In genomic region chr12:36678220-36678619, GRCm38 (mm10) we compare ENCODE assay signal across 18 mouse cellular contexts.
DNase-seq lines count a peak whose midpoint lies in the region; ATAC-seq and TF ChIP-seq lines count a peak whose summit lies in the region.
"Had no signal": no experiment of that assay in that cellular context is flagged by ENCODE, and none has a peak within 500 bp of the region (broad histone marks: within the 10 kb centered on the region; RNA-seq: fewer than 3 reads in every experiment).

No protein-coding gene starts in this region.

- H3K4me1 ChIP-seq in hindbrain, embryonic 14.5 days (replicated peaks; ENCODE audit: control insufficient read depth, insufficient read depth, low read length): no peaks in the 10 kb centered on the region
- H3K4me1 ChIP-seq in hindbrain, embryonic 10.5 days (replicated peaks): no peaks in the 10 kb centered on the region
- no peaks in the 10 kb centered on the region for H3K4me1 ChIP-seq in midbrain, postnatal 0 days (ENCODE audit: insufficient read depth, low read length)
- no peaks in the 10 kb centered on the region for H3K4me1 ChIP-seq in midbrain, embryonic 15.5 days
- H3K4me1 ChIP-seq: heart, embryonic 12.5 days; intestine, embryonic 15.5 days had no signal

- H3K9me3 ChIP-seq in hindbrain, embryonic 14.5 days (ENCODE audit: control insufficient read depth, low read length): no peaks in the 10 kb centered on the region
- no peaks in the 10 kb centered on the region for H3K9me3 ChIP-seq in hindbrain, embryonic 10.5 days
- no peaks in the 10 kb centered on the region for H3K9me3 ChIP-seq in midbrain, postnatal 0 days (ENCODE audit: low read length)
- no peaks in the 10 kb centered on the region for H3K9me3 ChIP-seq in midbrain, embryonic 15.5 days
- H3K9me3 ChIP-seq: heart, embryonic 12.5 days; intestine, embryonic 15.5 days had no signal

- no peak overlapping the region for H3K4me3 ChIP-seq in hindbrain, embryonic 14.5 days (replicated peaks; ENCODE audit: low read length)
- H3K4me3 ChIP-seq in hindbrain, embryonic 10.5 days: no peak overlapping the region
- no peak overlapping the region for H3K4me3 ChIP-seq in midbrain, postnatal 0 days (ENCODE audit: low read depth, low read length)
- no peak overlapping the region for H3K4me3 ChIP-seq in midbrain, embryonic 15.5 days
- H3K4me3 ChIP-seq: heart, adult 2 months; heart, embryonic 12.5 days; intestine, embryonic 15.5 days had no signal

- peak; percentile 27; the same call in 1 of the 2 replicates for ATAC-seq in hindbrain, embryonic 14.5 days (ENCODE audit: low FRiP score)
- 0 out of 2 replicates have a peak, but pooled peaks have one; percentile 54 for ATAC-seq in midbrain, postnatal 0 days (ENCODE audit: low FRiP score)
- no peak for ATAC-seq in midbrain, embryonic 15.5 days (replicated peaks)
- ATAC-seq: forebrain, embryonic 16.5 days; intestine, embryonic 15.5 days had no signal

- no peak overlapping the region for H3K4me2 ChIP-seq in hindbrain, embryonic 14.5 days (replicated peaks)
- no peak overlapping the region for H3K4me2 ChIP-seq in midbrain, postnatal 0 days (ENCODE audit: low read depth, low read length, poor library complexity, severe bottlenecking)
- no peak overlapping the region for H3K4me2 ChIP-seq in midbrain, embryonic 15.5 days
- H3K4me2 ChIP-seq: heart, embryonic 12.5 days; intestine, embryonic 15.5 days had no signal

- no peak for TF ChIP-seq CTCF in midbrain, postnatal 0 days (IDR thresholded peaks at IDR 0.05)

- no peak overlapping the region for H3K9ac ChIP-seq in hindbrain, embryonic 14.5 days
- no peak overlapping the region for H3K9ac ChIP-seq in midbrain, postnatal 0 days (replicated peaks; ENCODE audit: low read length, poor library complexity, severe bottlenecking)
- no peak overlapping the region for H3K9ac ChIP-seq in midbrain, embryonic 15.5 days
- H3K9ac ChIP-seq: heart, embryonic 12.5 days; intestine, embryonic 15.5 days had no signal

- 91% methylated on average over 4 of the region's 4 CpGs for WGBS in hindbrain, embryonic 14.5 days
- WGBS in hindbrain, embryonic 10.5 days: 89% methylated on average over 4 of the region's 4 CpGs
- WGBS in midbrain, postnatal 0 days: 92% methylated on average over 4 of the region's 4 CpGs
- 88% methylated on average over 4 of the region's 4 CpGs for WGBS in midbrain, embryonic 15.5 days

- peak; percentile 87 for DNase-seq in heart, adult 11 months
- no peak for DNase-seq in heart, adult 9 months (ENCODE audit: low spot score in 2 of 2)
- no peak for DNase-seq in hindbrain, embryonic 14.5 days (ENCODE audit: low spot score)
- DNase-seq in hindbrain, embryonic 10.5 days (ENCODE audit: low spot score): no peak
- DNase-seq in midbrain, postnatal 0 days (ENCODE audit: low spot score): no peak
- no peak for DNase-seq in adrenal gland, adult (ENCODE audit: inconsistent age in 2 of 2, low spot score in 1 of 2)
- DNase-seq: adrenal gland, adult 8-10 months; adrenal gland, postnatal 36 days; cerebellum, adult 2 months; cerebellum, postnatal 10 days; gastrocnemius, postnatal 10 days; heart, adult 2 months; heart, postnatal 36 days; kidney, adult 8-10 months had no signal

- H3K27me3 ChIP-seq in hindbrain, embryonic 14.5 days (ENCODE audit: control insufficient read depth, insufficient read depth, low read length): no peaks in the 10 kb centered on the region
- no peaks in the 10 kb centered on the region for H3K27me3 ChIP-seq in hindbrain, embryonic 10.5 days (ENCODE audit: insufficient read depth, poor library complexity, severe bottlenecking)
- H3K27me3 ChIP-seq in midbrain, postnatal 0 days (ENCODE audit: insufficient read depth, low read length): no peaks in the 10 kb centered on the region
- no peaks in the 10 kb centered on the region for H3K27me3 ChIP-seq in midbrain, embryonic 15.5 days (replicated peaks)
- H3K27me3 ChIP-seq: heart, embryonic 12.5 days; intestine, embryonic 15.5 days had no signal

- H3K27ac ChIP-seq in hindbrain, embryonic 14.5 days: no peak overlapping the region
- no peak overlapping the region for H3K27ac ChIP-seq in hindbrain, embryonic 10.5 days
- H3K27ac ChIP-seq in midbrain, postnatal 0 days (ENCODE audit: low read depth, low read length): no peak overlapping the region
- H3K27ac ChIP-seq in midbrain, embryonic 15.5 days: no peak overlapping the region
- H3K27ac ChIP-seq: heart, adult 2 months; intestine, embryonic 15.5 days had no signal

- no peaks in the 10 kb centered on the region for H3K36me3 ChIP-seq in hindbrain, embryonic 14.5 days (replicated peaks; ENCODE audit: control insufficient read depth, insufficient read depth)
- H3K36me3 ChIP-seq in hindbrain, embryonic 10.5 days: no peaks in the 10 kb centered on the region
- H3K36me3 ChIP-seq in midbrain, postnatal 0 days (ENCODE audit: insufficient read depth, low read length): no peaks in the 10 kb centered on the region
- H3K36me3 ChIP-seq in midbrain, embryonic 15.5 days (replicated peaks): no peaks in the 10 kb centered on the region
- H3K36me3 ChIP-seq: heart, embryonic 12.5 days; intestine, embryonic 15.5 days had no signal
